Mouse (Mus musculus) monocyte, adult 5-6 weeks (primary cell): ENCODE measurements around the gene Cdkal1. TPM values are rescaled to one million over a fixed set of nuclear protein-coding genes. Genes with fewer than 3 reads are reported as not detected.

Source experiments
- ATAC-seq: fragments of 153-309, 156-312 bp; replicated peaks from 2 replicates; pipeline ENCODE4 v1.8.0; 2017; ENCODE audit warnings: mild to moderate bottlenecking; ENCODE audit not compliant: low TSS enrichment, insufficient number of reproducible peaks, severe bottlenecking, poor library complexity, low FRiP score
- total RNA-seq: library from RNA; stranded (forward); fragments of 200-1000, 200-491, 200-594 nt; gene quantifications from 3 replicates; pipeline ENCODE4 v1.2.3, GENCODE M21; 2017

Cdkal1 gene
- total RNA-seq, 1 experiment from 2014 or later = 60.5 TPM

- no peak for ATAC-seq
Measured at GRCm38 (mm10) chr13:29572477-29572876, 283.0 kb downstream of the Cdkal1 start.

- no peak for ATAC-seq
Measured at GRCm38 (mm10) chr13:29565710-29566109, 289.8 kb downstream of the Cdkal1 start.

- ATAC-seq = no peak
Measured at GRCm38 (mm10) chr13:29559188-29559587, 296.3 kb downstream of the Cdkal1 start.

GRCm38 (mm10) chr13:29555160-29555785, 300.2 kb downstream of the Cdkal1 start:
- no peak for ATAC-seq

- no peak for ATAC-seq
Measured at GRCm38 (mm10) chr13:29553792-29554191, 301.7 kb downstream of the Cdkal1 start.

GRCm38 (mm10) chr13:29552322-29552870, 303.1 kb downstream of the Cdkal1 start:
- no peak for ATAC-seq

- no peak for ATAC-seq
Measured at GRCm38 (mm10) chr13:29550886-29551285, 304.6 kb downstream of the Cdkal1 start.

GRCm38 (mm10) chr13:29550203-29550602, 305.3 kb downstream of the Cdkal1 start:
- ATAC-seq = no peak

- ATAC-seq = no peak
Measured at GRCm38 (mm10) chr13:29549761-29550160, 305.7 kb downstream of the Cdkal1 start.

GRCm38 (mm10) chr13:29537906-29538305, 317.6 kb downstream of the Cdkal1 start:
- ATAC-seq = no peak

GRCm38 (mm10) chr13:29533586-29533985, 321.9 kb downstream of the Cdkal1 start:
- ATAC-seq = no peak

GRCm38 (mm10) chr13:29528344-29528743, 327.1 kb downstream of the Cdkal1 start:
- no peak for ATAC-seq

GRCm38 (mm10) chr13:29521321-29521720, 334.2 kb downstream of the Cdkal1 start:
- ATAC-seq = no peak

GRCm38 (mm10) chr13:29514071-29514470, 341.4 kb downstream of the Cdkal1 start:
- no peak for ATAC-seq

- no peak for ATAC-seq
Measured at GRCm38 (mm10) chr13:29504861-29505568, 350.5 kb downstream of the Cdkal1 start.

GRCm38 (mm10) chr13:29503147-29504044, 352.1 kb downstream of the Cdkal1 start:
- ATAC-seq = no peak

GRCm38 (mm10) chr13:29502481-29503146, 352.9 kb downstream of the Cdkal1 start:
- ATAC-seq = no peak

GRCm38 (mm10) chr13:29501173-29501572, 354.3 kb downstream of the Cdkal1 start:
- ATAC-seq = no peak

GRCm38 (mm10) chr13:29499750-29500149, 355.7 kb downstream of the Cdkal1 start:
- ATAC-seq = no peak
